Mouse (Mus musculus) CH12F3 (cell line): ENCODE results near the gene Entpd2.
"Not testable (repeated sequence)": the region's sequence is repeated elsewhere in the genome, so short reads cannot be mapped to it uniquely, and the experiment has no call there.

Experiments
- in situ Hi-C: fragments of 300-500 bp; cut with MboI; formaldehyde crosslinking; loops from 2 replicates; pipeline ENCODE4 v1.14.3; 2020; ENCODE audit warnings: low sequenced_read_pairs

Gene Entpd2

GRCm38 (mm10) chr2:25391266-25391665 lies 4.4 kb upstream of the Entpd2 start:
- in situ Hi-C loops = no loop called here

DNA sequence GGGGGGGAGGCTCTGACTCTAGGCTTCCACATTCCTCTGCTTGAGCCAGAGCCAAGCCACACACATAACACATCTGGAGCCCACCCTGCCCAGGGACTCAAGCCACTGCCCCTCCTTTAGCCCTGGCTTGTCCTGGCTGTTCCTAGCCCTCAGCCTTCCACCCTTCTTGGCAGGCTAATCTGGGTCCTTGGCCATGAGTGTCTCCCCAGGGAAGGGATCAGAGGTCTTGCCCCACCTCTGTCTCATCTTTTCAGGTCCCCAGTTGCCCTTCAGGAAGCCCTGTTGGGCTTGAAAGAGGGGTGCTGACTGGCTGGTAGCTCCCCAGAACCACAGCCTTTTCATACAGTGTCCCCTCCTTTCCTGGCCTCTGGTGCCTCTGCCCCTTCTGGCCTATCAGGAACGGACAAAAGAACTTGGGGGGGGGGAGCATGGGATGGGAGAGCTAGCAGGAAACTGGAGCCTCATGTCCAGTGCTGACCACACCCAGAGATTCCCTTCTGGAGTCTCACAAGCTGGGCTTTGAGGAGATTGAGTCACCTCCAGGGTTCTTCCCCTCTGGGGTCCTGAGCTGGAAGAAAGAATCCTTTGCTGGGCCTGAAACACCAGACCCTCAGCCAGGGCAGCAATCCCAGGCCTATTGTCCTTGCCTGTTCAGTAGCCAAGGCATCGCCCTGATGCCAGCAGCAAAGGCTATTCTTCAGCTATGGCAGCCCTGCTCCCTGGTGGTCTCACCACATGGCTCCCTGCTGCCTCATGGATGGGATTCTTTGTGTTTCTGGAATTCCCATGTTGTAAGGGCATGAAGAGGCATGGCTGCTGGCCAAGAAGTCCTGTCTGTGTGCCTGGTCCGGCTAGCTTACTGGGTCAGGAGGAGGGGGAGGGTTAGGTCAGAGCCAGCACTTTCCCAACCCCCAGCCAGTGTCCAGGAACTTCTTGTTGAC lies 1.1 kb upstream of the Entpd2 start:
- in situ Hi-C loops = no loop called here

GRCm38 (mm10) chr2:25396597-25396983 lies 916 bp downstream of the Entpd2 start:
- in situ Hi-C loops = no loop called here

DNA sequence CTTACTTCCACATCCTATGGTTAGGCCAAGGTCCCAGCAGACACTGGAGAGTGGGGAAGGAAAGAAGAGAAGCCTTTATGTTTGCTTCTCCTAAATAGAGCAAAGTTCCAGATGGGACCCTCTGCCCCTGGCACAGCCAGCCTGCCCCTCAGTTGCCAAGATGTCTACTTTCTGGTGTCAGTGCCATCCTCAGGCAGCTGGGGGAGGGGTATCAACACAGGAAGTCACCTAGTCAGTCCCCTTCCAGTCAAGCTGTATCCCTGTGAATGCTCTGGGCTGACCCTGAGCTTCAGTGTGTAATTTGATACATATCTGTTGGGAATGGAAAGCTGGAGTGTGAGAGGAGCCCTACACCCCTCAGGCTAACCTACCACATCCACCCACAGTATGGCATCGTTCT lies 1.3 kb downstream of the Entpd2 start:
- in situ Hi-C loops = no loop called here

DNA sequence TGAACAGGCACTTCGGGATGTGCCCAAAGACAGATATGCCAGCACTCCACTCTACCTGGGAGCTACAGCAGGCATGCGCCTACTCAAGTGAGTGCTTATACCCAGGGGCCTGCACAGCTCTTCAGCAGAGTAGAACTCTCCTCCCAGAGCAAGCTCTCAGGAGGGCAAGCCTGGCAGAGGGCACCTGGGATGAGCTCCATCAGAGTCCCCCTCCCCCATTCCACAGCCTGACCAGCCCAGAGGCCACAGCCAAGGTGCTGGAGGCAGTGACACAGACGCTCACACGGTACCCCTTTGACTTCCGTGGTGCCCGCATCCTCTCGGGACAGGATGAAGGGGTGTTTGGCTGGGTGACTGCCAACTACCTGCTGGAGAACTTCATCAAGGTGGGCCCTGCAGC lies 2.4 kb downstream of the Entpd2 start:
- in situ Hi-C loops = no loop called here

DNA sequence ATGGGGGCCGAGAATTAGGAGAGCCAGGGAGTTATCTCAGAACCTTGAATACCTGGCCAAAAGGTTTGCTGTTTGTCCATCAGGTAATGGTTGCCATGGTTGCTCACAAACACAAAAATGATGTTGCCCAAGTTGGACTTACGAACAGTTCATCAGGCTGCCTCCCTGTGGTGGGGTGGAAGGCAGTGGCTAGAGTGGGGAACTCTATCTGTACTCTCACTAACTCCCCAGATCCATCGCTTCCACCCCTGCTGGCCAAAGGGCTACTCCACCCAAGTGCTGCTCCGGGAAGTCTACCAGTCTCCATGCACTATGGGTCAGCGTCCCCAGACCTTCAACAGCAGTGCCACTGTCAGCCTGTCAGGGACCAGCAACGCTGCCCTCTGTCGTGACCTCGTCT lies 3.4 kb downstream of the Entpd2 start, which contains the start of gene Npdc1:
Gene Npdc1 (plus strand): TSS at position 301 of the 400 bp plus-strand sequence.
- in situ Hi-C loops = no loop called here

DNA sequence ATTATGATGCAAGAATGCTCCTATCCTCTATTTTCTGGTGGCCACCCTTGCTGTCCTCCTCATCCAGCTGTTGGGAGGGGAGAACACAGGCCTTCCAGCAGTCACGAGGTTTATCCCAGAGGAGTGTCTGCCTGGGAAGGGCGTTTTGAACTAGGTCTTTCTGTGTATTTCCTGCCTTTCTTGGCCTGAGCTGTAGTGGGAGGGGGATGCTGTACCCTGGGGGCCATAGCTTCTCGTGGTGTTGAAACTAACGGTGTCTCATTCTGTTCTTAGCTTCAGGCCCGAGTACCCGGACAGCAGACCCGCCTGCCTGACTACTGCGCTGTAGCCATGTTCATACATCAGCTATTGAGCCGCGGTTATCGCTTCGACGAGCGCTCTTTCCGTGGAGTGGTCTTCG lies 4.6 kb downstream of the Entpd2 start:
- in situ Hi-C loops = no loop called here

- in situ Hi-C loops = no loop called here
Measured at GRCm38 (mm10) chr2:25400764-25401163, 5.1 kb downstream of the Entpd2 start.

DNA sequence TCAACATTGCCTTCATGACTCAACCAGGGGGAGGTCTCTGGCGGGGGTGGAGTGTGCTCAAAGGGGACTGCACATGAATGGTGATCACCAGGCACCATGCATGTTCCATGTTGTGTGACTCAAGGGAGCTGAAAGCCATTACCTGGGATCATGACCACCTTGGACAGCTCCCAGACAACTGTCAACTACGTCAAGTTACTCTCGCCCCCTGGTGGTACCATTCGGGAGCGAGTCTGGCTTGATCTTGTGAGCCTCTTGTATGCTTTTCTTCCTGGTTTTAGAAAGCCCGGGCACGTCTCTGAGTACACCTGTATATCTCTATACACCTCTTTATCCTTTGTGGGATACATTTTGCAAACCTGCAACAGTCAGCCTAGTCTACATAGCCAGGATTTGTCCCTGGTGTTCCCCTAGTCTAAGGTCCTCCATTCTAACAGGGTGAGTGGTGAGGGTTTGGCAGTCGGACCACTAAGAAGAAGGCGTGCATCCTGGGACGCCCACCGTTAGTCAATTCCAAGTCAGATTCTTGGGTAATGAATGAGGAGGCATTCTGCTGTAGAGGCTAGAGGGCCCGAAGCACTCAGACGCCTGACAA lies 6.8 kb downstream of the Entpd2 start:
- in situ Hi-C loops = no loop called here

DNA sequence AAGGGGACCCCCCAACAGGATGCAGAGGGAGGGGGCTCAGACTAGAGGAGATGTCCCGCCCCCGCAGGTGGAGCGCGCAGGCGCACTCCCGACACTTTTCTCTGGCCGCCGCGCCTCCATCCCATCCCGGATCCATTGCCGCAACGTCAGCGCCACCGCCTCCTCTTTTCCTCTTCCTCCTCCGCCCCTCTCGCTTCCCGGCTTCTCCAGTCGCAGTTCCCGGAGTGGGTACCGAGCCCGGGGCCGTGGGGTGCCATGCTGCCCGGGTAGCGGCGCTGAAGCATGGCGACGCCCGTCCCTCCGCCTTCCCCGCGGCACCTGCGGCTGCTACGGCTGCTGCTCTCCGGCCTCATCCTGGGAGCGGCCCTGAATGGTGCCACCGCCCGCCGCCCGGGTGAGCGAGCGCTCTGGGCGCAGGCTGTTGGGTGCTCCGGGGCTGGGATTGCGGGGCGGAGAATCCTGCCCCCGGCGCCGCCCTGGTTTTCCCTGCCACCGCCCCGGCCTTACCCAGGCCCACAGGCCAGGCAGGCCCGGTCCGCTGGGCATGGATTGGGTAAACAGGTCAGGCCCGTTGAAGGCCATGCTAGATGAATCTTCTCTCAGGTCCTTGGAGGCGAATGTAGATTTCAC lies 7.4 kb downstream of the Entpd2 start:
- in situ Hi-C loops = no loop called here

DNA sequence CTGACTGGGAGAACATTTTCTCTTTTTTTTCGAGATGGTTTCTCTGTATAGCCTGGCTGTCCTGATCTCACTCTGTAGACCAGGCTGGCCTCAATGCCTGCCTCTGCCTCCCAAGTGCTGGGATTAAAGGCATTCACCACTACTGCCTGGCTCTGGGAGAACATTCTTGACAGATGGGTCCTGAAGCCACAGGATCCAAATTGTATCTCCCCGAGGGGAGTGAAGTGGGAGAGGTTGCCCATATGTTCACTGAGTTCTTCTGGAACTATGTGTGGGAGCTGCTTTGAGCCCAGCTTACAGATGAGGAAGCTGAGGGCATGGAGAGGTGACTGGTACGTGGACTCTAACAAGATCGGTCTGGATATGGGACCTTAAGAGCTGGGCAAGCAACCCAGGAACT lies 8.3 kb downstream of the Entpd2 start:
- in situ Hi-C loops = no loop called here

- in situ Hi-C loops = no loop called here
Measured at GRCm38 (mm10) chr2:25408908-25409307, 13.2 kb downstream of the Entpd2 start.

GRCm38 (mm10) chr2:25413436-25413835 lies 17.8 kb downstream of the Entpd2 start:
- in situ Hi-C loops = not testable (repeated sequence)

DNA sequence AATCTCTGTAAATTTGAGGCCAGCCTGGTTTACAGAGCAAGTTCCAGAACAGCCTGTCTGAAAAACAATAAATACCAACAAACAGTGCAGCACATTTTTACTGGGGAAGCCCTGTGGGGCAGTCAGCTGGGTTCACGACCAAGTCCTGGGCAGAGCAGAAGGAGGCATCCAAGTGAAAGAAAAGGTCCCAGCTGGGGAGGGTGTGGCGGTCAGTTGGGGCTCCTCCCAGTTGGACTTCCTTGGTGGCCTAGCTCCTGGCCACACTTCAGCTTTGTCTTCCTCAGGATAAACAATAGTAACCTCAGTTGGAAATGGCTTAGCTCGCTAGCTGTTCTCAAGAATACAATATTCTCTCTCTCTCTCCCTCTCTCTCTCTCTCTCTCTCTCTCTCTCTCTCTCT lies 21.8 kb downstream of the Entpd2 start:
- in situ Hi-C loops = no loop called here

- in situ Hi-C loops = no loop called here
Measured at GRCm38 (mm10) chr2:25421896-25422295, 26.2 kb downstream of the Entpd2 start.

GRCm38 (mm10) chr2:25422587-25423410 lies 27.1 kb downstream of the Entpd2 start, which contains the start of gene Fut7:
TSS of gene Fut7 (plus strand) at chr2:25423267.
- in situ Hi-C loops = no loop called here

DNA sequence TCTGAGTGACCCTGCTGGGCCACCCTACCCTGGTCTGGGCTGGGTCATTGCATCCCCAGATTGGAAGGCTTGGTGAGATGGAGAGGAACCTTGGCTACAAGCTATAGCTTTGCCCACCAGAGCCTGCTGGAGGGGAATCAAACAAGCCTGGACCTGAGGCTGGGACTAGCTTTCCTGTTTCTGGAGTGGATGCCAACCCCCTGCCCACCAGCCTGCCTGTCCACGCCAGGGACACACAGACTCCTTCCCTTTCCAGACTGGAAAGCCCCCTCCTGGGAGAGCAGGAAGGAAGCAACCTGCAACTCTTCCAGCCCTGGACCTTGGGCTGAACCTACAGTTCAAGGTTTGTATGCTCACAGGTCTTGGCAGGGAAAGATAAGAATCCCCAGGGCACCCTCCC lies 28.0 kb downstream of the Entpd2 start:
- in situ Hi-C loops = no loop called here

GRCm38 (mm10) chr2:25425481-25425880 lies 29.8 kb downstream of the Entpd2 start:
- in situ Hi-C loops = no loop called here

DNA sequence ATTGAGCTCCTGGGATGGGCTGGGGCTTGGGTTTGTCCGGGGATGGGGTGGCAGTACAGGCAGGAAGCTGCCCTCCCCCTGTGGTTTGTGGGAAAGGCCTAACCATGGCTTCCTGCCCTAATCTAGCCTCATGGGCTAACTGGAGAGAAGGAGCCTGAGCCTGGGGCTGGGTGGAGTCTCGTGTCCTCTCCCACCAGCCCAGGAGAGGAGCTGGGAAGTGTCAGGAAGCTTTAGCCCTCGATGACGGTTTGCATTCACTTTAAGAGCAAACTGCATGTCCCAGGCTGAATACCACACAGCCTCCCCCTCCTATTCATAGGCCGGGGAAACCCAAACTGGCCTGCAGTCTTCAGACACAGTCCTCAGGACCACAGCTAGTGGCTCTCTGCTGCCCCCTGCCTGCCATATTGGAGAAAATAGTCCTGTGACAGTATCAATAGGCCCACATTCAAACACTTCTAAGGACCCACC lies 31.1 kb downstream of the Entpd2 start:
- in situ Hi-C loops = no loop called here

DNA sequence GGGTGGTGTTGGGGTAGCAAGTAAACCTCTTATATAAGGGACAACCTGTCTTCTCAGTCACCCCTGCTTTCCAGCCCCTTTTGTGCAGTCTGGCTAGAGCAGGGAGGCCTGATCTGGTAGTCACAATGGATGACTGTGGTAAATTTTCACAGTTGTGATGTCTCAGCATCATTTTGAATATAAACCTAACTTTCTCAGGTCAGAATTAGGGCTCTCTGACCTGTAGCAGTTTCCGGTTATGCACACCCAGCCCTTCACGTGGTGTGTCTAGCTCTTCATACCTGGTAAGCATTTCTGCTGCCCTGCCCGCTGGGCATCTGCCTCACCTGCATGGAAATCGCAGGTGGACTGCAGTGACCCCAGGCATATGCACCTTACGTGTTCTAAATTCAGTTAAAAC lies 31.6 kb downstream of the Entpd2 start:
- in situ Hi-C loops = no loop called here
